Mouse (Mus musculus) thymus, postnatal 25 days (tissue): ENCODE results near the gene Tdrd3.

Experiments
- DNase-seq: peaks from one replicate; pipeline ENCODE4 v3.0.0; 2022

The Tdrd3 gene

DNA sequence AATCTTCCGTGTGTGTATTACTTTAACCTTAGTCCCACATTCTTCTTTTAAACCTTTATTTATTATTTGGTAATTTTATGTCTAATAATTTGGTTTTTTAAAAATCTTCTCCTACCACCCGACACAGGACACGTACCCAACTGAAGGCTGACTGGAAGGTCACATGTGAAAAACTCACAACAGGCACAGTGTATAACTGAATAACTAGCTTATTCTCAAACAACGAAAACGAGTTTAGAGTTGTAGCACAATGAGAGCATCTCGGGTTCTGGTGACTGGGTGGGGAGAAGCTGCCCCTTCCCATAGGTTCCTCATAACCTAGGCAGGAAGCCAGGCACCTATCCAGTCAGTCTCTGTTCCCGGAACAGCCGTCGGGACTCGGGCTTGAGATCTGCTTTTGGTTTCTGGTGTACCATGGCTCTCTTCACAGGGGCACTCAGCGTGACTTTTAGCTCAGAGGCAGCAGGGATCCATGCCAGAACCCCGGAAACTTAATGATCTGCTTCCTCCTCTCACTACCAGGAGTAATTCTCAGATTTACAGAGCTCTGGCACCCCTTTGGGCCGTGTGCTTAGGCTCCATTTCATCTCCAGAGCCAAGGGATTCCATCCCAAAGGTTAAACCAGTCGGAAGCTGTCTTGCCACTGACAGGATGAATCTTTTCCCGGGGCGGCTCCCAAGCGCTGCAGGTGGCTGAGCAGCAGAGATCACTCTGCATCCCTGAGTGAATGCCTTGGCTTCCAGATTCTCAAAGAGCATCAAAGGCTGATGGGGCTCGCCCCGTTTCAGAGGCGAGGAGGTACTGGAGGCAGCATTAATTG lies 151.4 kb downstream of the Tdrd3 start:
- no peak for DNase-seq

DNA sequence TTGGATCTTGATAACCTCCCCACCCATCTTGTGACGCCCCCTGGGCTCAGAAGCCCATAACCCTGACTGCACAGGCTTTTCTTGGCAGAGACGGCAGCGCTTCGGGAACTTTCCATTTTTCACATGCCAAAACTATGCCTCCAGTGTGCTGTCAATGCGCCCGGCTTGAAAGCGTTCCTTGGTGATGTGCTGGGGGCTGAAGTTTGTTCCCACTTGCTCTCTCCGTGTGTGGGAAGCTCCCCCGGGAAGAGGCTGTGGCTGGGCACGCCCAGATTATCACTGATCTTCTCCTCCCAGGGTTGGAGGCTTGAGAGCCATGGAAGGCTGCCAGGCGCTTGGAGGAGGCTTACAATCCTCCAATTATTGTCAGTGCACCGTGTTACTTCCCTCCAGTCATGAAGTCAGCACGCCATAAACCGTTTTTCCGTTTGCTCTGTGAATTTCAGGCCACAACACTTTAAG lies 152.0 kb downstream of the Tdrd3 start:
- DNase-seq: no peak

DNA sequence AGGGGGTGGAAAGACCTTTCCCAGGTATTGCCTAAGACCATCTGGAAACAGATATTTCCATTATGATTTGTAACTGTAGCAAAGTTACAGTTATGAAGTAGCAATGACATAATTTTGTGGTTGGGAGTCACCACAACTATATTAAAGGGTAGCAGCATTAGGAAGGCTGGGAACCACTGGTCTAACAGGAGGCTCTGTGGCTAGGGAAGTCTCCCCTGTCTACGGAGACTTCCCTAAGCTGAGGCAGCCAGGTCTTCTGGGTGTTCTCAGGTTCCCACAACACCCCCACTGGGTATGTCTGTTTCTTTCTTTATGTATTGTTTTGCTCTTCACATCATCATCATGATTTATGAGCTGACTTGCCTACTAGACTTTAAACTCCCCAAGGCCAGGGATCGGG lies 153.0 kb downstream of the Tdrd3 start:
- no peak for DNase-seq

DNA sequence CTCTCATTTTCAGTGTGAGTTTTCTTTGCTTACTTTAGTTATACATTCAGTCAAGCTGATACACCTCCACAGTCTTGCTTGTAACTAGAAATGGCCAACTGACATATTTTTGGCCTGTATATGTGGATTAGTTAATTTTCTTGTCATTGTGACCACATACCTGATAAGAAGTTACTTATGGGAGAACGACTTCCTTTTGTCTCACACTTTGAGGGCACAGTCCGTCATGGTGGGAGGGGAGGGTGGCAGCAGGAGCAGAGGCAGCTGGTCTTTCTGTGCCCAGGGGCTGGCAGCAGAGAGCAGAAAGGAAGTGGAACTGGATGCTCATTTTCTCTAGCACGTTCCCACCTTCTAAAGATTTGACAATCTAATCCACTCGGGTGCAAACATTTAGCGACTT lies 156.0 kb downstream of the Tdrd3 start:
- no peak for DNase-seq

DNA sequence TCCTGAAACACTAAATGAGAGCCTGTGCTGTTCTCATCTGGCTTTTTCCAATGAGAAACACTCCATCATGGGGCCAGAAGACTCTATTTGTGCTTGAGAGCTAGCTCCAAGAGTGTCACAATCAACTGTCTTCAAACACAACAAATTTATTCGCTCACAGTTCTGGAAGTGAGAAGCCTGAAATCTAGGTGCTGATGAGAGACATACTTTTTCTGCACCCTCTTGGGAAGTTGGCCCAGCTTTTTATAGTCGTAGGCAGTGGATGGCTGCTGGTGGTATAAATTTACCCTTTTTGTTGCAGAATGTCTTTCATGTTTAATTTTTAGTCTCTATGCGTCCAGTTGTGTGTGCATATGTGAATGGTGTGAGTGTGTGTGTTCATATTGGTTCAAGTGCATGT lies 166.2 kb downstream of the Tdrd3 start:
- DNase-seq: no peak
